Comparison of ENCODE assay signal across 8 mouse cellular contexts in genomic region chr2:33665363-33666058, GRCm38 (mm10). TPM values are rescaled to one million over a fixed set of nuclear protein-coding genes. Genes with fewer than 3 reads are reported as not detected.
DNase-seq lines count a peak whose midpoint lies in the region; ATAC-seq lines count a peak whose summit lies in the region.

No protein-coding gene starts in this region.

- 9% methylated on average over 13 of the region's 13 CpGs for WGBS in heart, embryonic 14.5 days
- WGBS in limb, embryonic 11.5 days: 34% methylated on average over 13 of the region's 13 CpGs

- peaks cover 10 to 20% of the 10 kb centered on the region in 2 experiments for H3K4me1 ChIP-seq in heart, embryonic 14.5 days (ENCODE audit: control insufficient read depth in 2 of 2, insufficient read depth in 2 of 2, low read length in 2 of 2)
- peaks cover 13% of the 10 kb centered on the region for H3K4me1 ChIP-seq in limb, embryonic 11.5 days (ENCODE audit: control insufficient read depth, insufficient read depth, low read length)

- H3K27me3 ChIP-seq in heart, embryonic 14.5 days (ENCODE audit: control insufficient read depth, insufficient read depth, low read length): 0 out of 2 replicates have a peak, but pooled peaks cover 4% of the 10 kb centered on the region
- H3K27me3 ChIP-seq in limb, embryonic 11.5 days (ENCODE audit: control insufficient read depth, insufficient read depth, low read length): no peaks in the 10 kb centered on the region

- H3K9ac ChIP-seq in heart, embryonic 14.5 days (ENCODE audit: low read length): no peak overlapping the region
- H3K9ac ChIP-seq in limb, embryonic 11.5 days (ENCODE audit: low read length): no peak overlapping the region; the same call in 1 of the 2 replicates

- H3K36me3 ChIP-seq in heart, embryonic 14.5 days (ENCODE audit: control insufficient read depth, insufficient read depth, low read length): no peaks in the 10 kb centered on the region
- no peaks in the 10 kb centered on the region for H3K36me3 ChIP-seq in limb, embryonic 11.5 days (ENCODE audit: control insufficient read depth, insufficient read depth, low read length)

- H3K4me3 ChIP-seq in heart, embryonic 14.5 days (ENCODE audit: control insufficient read depth in 1 of 2, insufficient read depth in 1 of 2, low read depth in 1 of 2, low read length in 2 of 2): no peak overlapping the region
- no peak overlapping the region for H3K4me3 ChIP-seq in limb, embryonic 11.5 days (ENCODE audit: low read depth, low read length)

- peak overlapping the region; percentile 31 for H3K4me2 ChIP-seq in heart, embryonic 14.5 days (ENCODE audit: low read length)
- no peak overlapping the region for H3K4me2 ChIP-seq in limb, embryonic 11.5 days (ENCODE audit: low read depth, severe bottlenecking)

- H3K9me3 ChIP-seq in heart, embryonic 14.5 days (ENCODE audit: control insufficient read depth, low read length): no peaks in the 10 kb centered on the region
- no peaks in the 10 kb centered on the region for H3K9me3 ChIP-seq in limb, embryonic 11.5 days (ENCODE audit: control insufficient read depth, low read length)

- DNase-seq in right cerebral cortex, adult 18-20 months: peak; percentile 16
- DNase-seq in right cerebral cortex, postnatal 25 days: no peak
- peak; percentile 62 for DNase-seq in limb, embryonic 11.5 days (ENCODE audit: low spot score)
- DNase-seq in retina, postnatal 1 day: peak; percentile 79
- DNase-seq in spleen, postnatal 4 days (ENCODE audit: low spot score in 2 of 2): no peak
- no peak for DNase-seq in Muller cell, postnatal 12 days (ENCODE audit: inconsistent ontology term)
- no peak for DNase-seq in urinary bladder, postnatal 4 days (ENCODE audit: low spot score in 2 of 2)

- no peak overlapping the region for H3K27ac ChIP-seq in heart, embryonic 14.5 days (replicated peaks in 1 of 2; ENCODE audit: control insufficient read depth in 1 of 2, insufficient read depth in 1 of 2, low read depth in 2 of 2, low read length in 2 of 2)
- no peak overlapping the region for H3K27ac ChIP-seq in limb, embryonic 11.5 days (replicated peaks; ENCODE audit: low read depth, low read length)

- peak; percentile 63 for ATAC-seq in heart, embryonic 14.5 days (ENCODE audit: insufficient number of reproducible peaks, insufficient read depth, low FRiP score, low read depth)
- 0 out of 2 replicates have a peak, but pooled peaks have one; percentile 32 for ATAC-seq in limb, embryonic 11.5 days (ENCODE audit: insufficient number of reproducible peaks, low FRiP score, low TSS enrichment, low read depth)

RNA-seq across cellular contexts. Expression of gene Lmx1b, which starts 25.2 kb away (rescaled TPM):
- polyA plus RNA-seq in heart, embryonic 14.5 days (2014; fragmentation: Nextera tagmentation; extraction: Ambion mirVana): 0.07 TPM in 1 of 2 replicates, not detected in the other
- 10.2 and 10.6 TPM in 2 replicates for polyA plus RNA-seq in limb, embryonic 11.5 days (2014; fragmentation: Nextera tagmentation; extraction: Ambion mirVana)

Comparison
In these comparisons a context has a peak if more than half of its experiments do, and no peak if none do; other contexts are left out.
1. DNase-seq: peak in right cerebral cortex, adult 18-20 months (single experiment), limb, embryonic 11.5 days (single experiment) and retina, postnatal 1 day (single experiment); none in right cerebral cortex, postnatal 25 days (single experiment), spleen, postnatal 4 days (0 of 2), Muller cell, postnatal 12 days (single experiment) and urinary bladder, postnatal 4 days (0 of 2).
2. RNA of gene Lmx1b, which starts 25.2 kb away (polyA plus RNA-seq): 10.2 to 10.6 TPM in limb, embryonic 11.5 days; 0.07 TPM in heart, embryonic 14.5 days; every median in the first group is over 10 times any median in the second.